ENCODE assay signal across 16 mouse cellular contexts in genomic region chr12:114134897-114135296, GRCm38 (mm10).
"Had no signal": no experiment of that assay in that cellular context is flagged by ENCODE, and none has a peak within 500 bp of the region (broad histone marks: within the 10 kb centered on the region; RNA-seq: fewer than 3 reads in every experiment).

No protein-coding gene starts in this region.

- H3K4me2 ChIP-seq: lung, embryonic 15.5 days; midbrain, embryonic 11.5 days; midbrain, embryonic 13.5 days; midbrain, embryonic 15.5 days; neural tube, embryonic 12.5 days; stomach, embryonic 15.5 days had no signal

- H3K36me3 ChIP-seq: lung, embryonic 15.5 days; midbrain, embryonic 13.5 days; midbrain, embryonic 15.5 days; neural tube, embryonic 12.5 days; stomach, embryonic 15.5 days had no signal

- H3K9ac ChIP-seq: lung, embryonic 15.5 days; midbrain, embryonic 13.5 days; midbrain, embryonic 15.5 days; neural tube, embryonic 12.5 days; stomach, embryonic 15.5 days had no signal

- H3K27me3 ChIP-seq: lung, embryonic 15.5 days; midbrain, embryonic 13.5 days; midbrain, embryonic 15.5 days; neural tube, embryonic 12.5 days; stomach, embryonic 15.5 days had no signal

- H3K4me1 ChIP-seq: lung, embryonic 15.5 days; midbrain, embryonic 13.5 days; midbrain, embryonic 15.5 days; neural tube, embryonic 12.5 days; stomach, embryonic 15.5 days had no signal

- H3K9me3 ChIP-seq: lung, embryonic 15.5 days; stomach, embryonic 15.5 days had no signal

- ATAC-seq: lung, postnatal 0 days; midbrain, embryonic 13.5 days; midbrain, embryonic 15.5 days had no signal

- DNase-seq: lung, adult 2 months; lung, postnatal 14 days; lung, postnatal 36 days; right cerebral cortex, postnatal 14 days; thymus, adult 2 months; thymus, postnatal 25 days; thymus, postnatal 4 days had no signal

- H3K27ac ChIP-seq: lung, embryonic 15.5 days; macrophage; midbrain, embryonic 13.5 days; midbrain, embryonic 15.5 days; neural tube, embryonic 12.5 days; stomach, embryonic 15.5 days; stomach, postnatal 0 days had no signal

- H3K4me3 ChIP-seq: lung, embryonic 15.5 days; midbrain, embryonic 13.5 days; midbrain, embryonic 15.5 days; neural tube, embryonic 12.5 days; stomach, embryonic 15.5 days had no signal
